Mouse (Mus musculus) adrenal gland, postnatal 14 days (tissue): ENCODE data around the gene Adra1b. TPM values are rescaled to one million over a fixed set of nuclear protein-coding genes. Genes with fewer than 3 reads are reported as not detected.

Experiments
- DNase-seq: peaks from one replicate; pipeline ENCODE4 v3.0.0; 2021; ENCODE audit warnings: mixed read lengths
- long read RNA-seq, 2 experiments: library from polyadenylated mRNA; stranded (forward); transcript quantifications; one replicate each; pipeline ENCODE4 v2.0.0; 2021
- total RNA-seq: library from RNA; stranded (reverse); gene quantifications from 2 replicates; pipeline ENCODE4 v1.2.3, GENCODE M21; 2021

Gene Adra1b
- total RNA-seq, result 2.7 and 6.9 TPM in 2 replicates
- long read RNA-seq, experiment 1, partial matches to known transcripts, result 0 of 1 reads
- long read RNA-seq, experiment 1, other reads (novel, unspliced or antisense), result 0 of 1 reads
- long read RNA-seq, experiment 2, partial matches to known transcripts, result 0 of 2 reads
- long read RNA-seq, experiment 2, other reads (novel, unspliced or antisense), result 2 of 2 reads

- no peak for DNase-seq
Observed at GRCm38 (mm10) chr11:43901051-43901654, at the start of gene Adra1b. Adra1b (minus strand) TSS chr11:43901210.

- peak; percentile 42 for DNase-seq
Observed at GRCm38 (mm10) chr11:43950274-43950673, 49.3 kb upstream of the Adra1b start.

GRCm38 (mm10) chr11:43943781-43944180 is 42.8 kb upstream of the Adra1b start:
- DNase-seq, result no peak

- no peak for DNase-seq
Observed at GRCm38 (mm10) chr11:43943167-43943566, 42.2 kb upstream of the Adra1b start.

GRCm38 (mm10) chr11:43940501-43941202 is 39.6 kb upstream of the Adra1b start:
- DNase-seq, result no peak

- DNase-seq, result no peak
Observed at GRCm38 (mm10) chr11:43936023-43936422, 35.0 kb upstream of the Adra1b start.

GRCm38 (mm10) chr11:43933480-43933879 is 32.5 kb upstream of the Adra1b start:
- peak; percentile 56 for DNase-seq

- no peak for DNase-seq
Observed at GRCm38 (mm10) chr11:43933000-43933399, 32.0 kb upstream of the Adra1b start.

GRCm38 (mm10) chr11:43930191-43930590 is 29.2 kb upstream of the Adra1b start:
- no peak for DNase-seq

GRCm38 (mm10) chr11:43929706-43930105 is 28.7 kb upstream of the Adra1b start:
- no peak for DNase-seq

GRCm38 (mm10) chr11:43929178-43929577 is 28.2 kb upstream of the Adra1b start:
- peak; percentile 89 for DNase-seq

GRCm38 (mm10) chr11:43927133-43927815 is 26.3 kb upstream of the Adra1b start:
- peak; percentile 48 for DNase-seq

GRCm38 (mm10) chr11:43926163-43926562 is 25.2 kb upstream of the Adra1b start:
- DNase-seq, result no peak

GRCm38 (mm10) chr11:43925584-43925983 is 24.6 kb upstream of the Adra1b start:
- DNase-seq, result no peak

- DNase-seq, result no peak
Observed at GRCm38 (mm10) chr11:43921701-43922100, 20.7 kb upstream of the Adra1b start.

- DNase-seq, result peak; percentile 41
Observed at GRCm38 (mm10) chr11:43919492-43920055, 18.6 kb upstream of the Adra1b start.

- no peak for DNase-seq
Observed at GRCm38 (mm10) chr11:43914552-43915447, 13.8 kb upstream of the Adra1b start.

GRCm38 (mm10) chr11:43912136-43912888 is 11.3 kb upstream of the Adra1b start:
- DNase-seq, result no peak

GRCm38 (mm10) chr11:43911646-43912045 is 10.6 kb upstream of the Adra1b start:
- DNase-seq, result no peak

- DNase-seq, result no peak
Observed at GRCm38 (mm10) chr11:43903351-43903750, 2.3 kb upstream of the Adra1b start.

GRCm38 (mm10) chr11:43899696-43900095 is 1.3 kb downstream of the Adra1b start:
- DNase-seq, result no peak
